Mouse (Mus musculus) liver, embryonic 16.5 days (tissue): Measurements from ENCODE around the gene Gm29666. TPM values are rescaled to one million over a fixed set of nuclear protein-coding genes. Genes with fewer than 3 reads are reported as not detected.

Experiments
- ATAC-seq: fragments of 200-750 bp; cut with Nextera tagmentation; 2 replicates; pipeline ENCODE4 v1.8.0; 2017; ENCODE audit warnings: low read depth, mild to moderate bottlenecking, moderate number of reproducible peaks, moderate library complexity
- H3K27ac ChIP-seq: fragments of 300-500 bp; sonication (generic); 2 replicates; pipeline ENCODE4 v1.5.1; 2014; ENCODE audit warnings: mild to moderate bottlenecking, low read length
- H3K27me3 ChIP-seq: fragments of 300-500 bp; sonication (generic); 2 replicates; pipeline ENCODE4 v1.6.1; 2014; ENCODE audit warnings: low read depth, low read length, mixed read lengths; ENCODE audit not compliant: control insufficient read depth, insufficient read depth
- H3K36me3 ChIP-seq: fragments of 300-500 bp; sonication (generic); 2 replicates; pipeline ENCODE4 v1.6.1; 2014; ENCODE audit warnings: mild to moderate bottlenecking; ENCODE audit not compliant: control insufficient read depth, insufficient read depth
- H3K4me1 ChIP-seq: fragments of 300-500 bp; sonication (generic); 2 replicates; pipeline ENCODE4 v1.6.1; 2014; ENCODE audit warnings: low read depth, low read length, mixed read lengths; ENCODE audit not compliant: control insufficient read depth
- H3K4me2 ChIP-seq: fragments of 300-500 bp; sonication (generic); 2 replicates; pipeline ENCODE4 v1.6.1; 2014; ENCODE audit warnings: low read depth, low read length, mixed read lengths
- H3K4me3 ChIP-seq: fragments of 300-500 bp; sonication (generic); 2 replicates; pipeline ENCODE4 v1.5.1; 2014; ENCODE audit warnings: low read depth, mild to moderate bottlenecking, low read length
- H3K9ac ChIP-seq: fragments of 300-500 bp; sonication (generic); 2 replicates; pipeline ENCODE4 v1.6.1; 2014; ENCODE audit warnings: low read depth, low read length
- H3K9me3 ChIP-seq: fragments of 300-500 bp; sonication (generic); replicated peaks from 2 replicates; pipeline ENCODE4 v1.6.1; 2016; ENCODE audit warnings: low read length; ENCODE audit not compliant: control insufficient read depth
- WGBS: fragments of 180-500 bp; shearing (Covaris S2); extraction: QIAGEN DNeasy Blood & Tissue Kit; methylation state at CpG from one replicate; pipeline ENCODE4 v1.1.7; 2014; ENCODE audit not compliant: insufficient replicate concordance; 5-methylcytosine and 5-hydroxymethylcytosine counted together
- microRNA-seq: library from miRNA; unstranded; fragments of <30 nt; microRNA quantifications from one replicate; pipeline ENCODE4, GENCODE M21; 2016
- polyA plus RNA-seq: library from polyadenylated mRNA; unstranded; fragments of >200 nt; fragmentation: Nextera tagmentation; extraction: Ambion mirVana; gene quantifications from 2 replicates; pipeline ENCODE4 v1.2.1, GENCODE M21; 2015

Gene Gm29666
- polyA plus RNA-seq, 1 experiment from 2014 or later, result 0.38 TPM

GRCm38 (mm10) chr15:84891246-84891645 is 28.6 kb downstream of the Gm29666 start:
- no peak overlapping the region for H3K4me3 ChIP-seq
- H3K9ac ChIP-seq, result no peak overlapping the region
- no peaks in the 10 kb centered on the region for H3K9me3 ChIP-seq
- H3K36me3 ChIP-seq, result no peaks in the 10 kb centered on the region
- H3K4me2 ChIP-seq, result no peak overlapping the region
- no peaks in the 10 kb centered on the region for H3K27me3 ChIP-seq
- ATAC-seq, result no peak
- 51% methylated on average over 3 of the region's 3 CpGs for WGBS
- no peak overlapping the region for H3K27ac ChIP-seq
- no peaks in the 10 kb centered on the region for H3K4me1 ChIP-seq

- Histone ChIP-seq H3K9me3 (no peaks in the 10 kb centered on the region), H3K9ac (no peak overlapping the region), H3K27ac (no peak overlapping the region), H3K36me3 (no peaks in the 10 kb centered on the region), H3K4me2 (no peak overlapping the region), H3K27me3 (no peaks in the 10 kb centered on the region), H3K4me3 (no peak overlapping the region), H3K4me1 (no peaks in the 10 kb centered on the region)
- WGBS, result 64% methylated on average over 12 of the region's 12 CpGs
- no peak for ATAC-seq
Measured at GRCm38 (mm10) chr15:84888066-84888465, 31.8 kb downstream of the Gm29666 start.

GRCm38 (mm10) chr15:84877029-84877815 is 42.6 kb downstream of the Gm29666 start:
- Histone ChIP-seq H3K9me3 (no peaks in the 10 kb centered on the region), H3K36me3 (no peaks in the 10 kb centered on the region), H3K27ac (no peak overlapping the region), H3K4me1 (no peaks in the 10 kb centered on the region), H3K4me2 (no peak overlapping the region), H3K9ac (no peak overlapping the region), H3K27me3 (no peaks in the 10 kb centered on the region), H3K4me3 (no peak overlapping the region)
- no peak for ATAC-seq
- WGBS, result 58% methylated on average over 12 of the region's 12 CpGs

DNA sequence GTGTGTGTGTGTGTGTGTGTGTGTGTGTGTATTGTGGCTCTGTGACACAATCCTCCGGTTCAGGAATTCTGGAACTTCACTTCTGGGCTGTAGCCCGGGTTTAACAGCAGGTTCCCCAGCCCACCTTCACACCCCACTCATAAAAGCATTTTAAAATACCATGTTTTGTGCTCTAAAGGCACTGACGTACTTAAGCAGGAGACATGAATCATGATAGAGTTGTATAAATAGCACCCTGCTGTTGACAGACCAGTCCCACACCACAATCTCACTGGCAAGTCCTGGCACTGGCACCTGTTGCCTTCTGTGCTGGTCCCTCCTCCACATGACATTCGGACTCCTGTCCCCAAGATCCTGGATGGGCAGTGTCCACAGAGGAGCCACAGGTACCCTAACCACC is 46.0 kb downstream of the Gm29666 start:
- Histone ChIP-seq H3K9ac (no peak overlapping the region), H3K36me3 (no peaks in the 10 kb centered on the region), H3K4me1 (no peaks in the 10 kb centered on the region), H3K4me2 (no peak overlapping the region), H3K9me3 (no peaks in the 10 kb centered on the region), H3K27me3 (no peaks in the 10 kb centered on the region), H3K4me3 (no peak overlapping the region), H3K27ac (no peak overlapping the region)
- ATAC-seq, result no peak
- WGBS, result 58% methylated on average over 4 of the region's 4 CpGs

- no peak for ATAC-seq
- H3K9ac ChIP-seq, result no peak overlapping the region
- no peak overlapping the region for H3K4me2 ChIP-seq
- H3K27me3 ChIP-seq, result no peaks in the 10 kb centered on the region
- H3K4me1 ChIP-seq, result no peaks in the 10 kb centered on the region
- no peaks in the 10 kb centered on the region for H3K36me3 ChIP-seq
- H3K9me3 ChIP-seq, result no peaks in the 10 kb centered on the region
- H3K4me3 ChIP-seq, result no peak overlapping the region
- H3K27ac ChIP-seq, result no peak overlapping the region
- 68% methylated on average over 11 of the region's 11 CpGs for WGBS
Measured at GRCm38 (mm10) chr15:84873079-84873478, 46.8 kb downstream of the Gm29666 start.

DNA sequence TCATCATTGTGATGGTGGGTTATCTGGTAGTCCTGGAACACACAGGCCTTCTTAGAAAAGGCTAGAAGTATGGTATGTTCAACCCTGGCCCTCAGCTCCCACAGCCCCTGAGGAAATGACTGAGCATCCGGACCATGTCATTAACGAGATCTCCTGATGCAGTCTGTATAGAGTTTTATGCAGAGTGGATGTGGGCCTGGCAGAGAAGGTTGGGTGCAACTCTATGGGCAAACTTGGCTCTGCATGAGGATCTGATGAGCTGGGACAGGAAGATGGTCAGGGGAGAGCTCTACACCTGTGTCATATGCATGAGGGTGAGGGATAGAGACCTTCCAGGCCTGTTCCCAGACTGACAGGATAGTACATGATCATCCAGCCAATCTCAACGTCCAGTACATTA is 48.0 kb downstream of the Gm29666 start:
- no peaks in the 10 kb centered on the region for H3K9me3 ChIP-seq
- WGBS, result 53% methylated on average over 3 of the region's 3 CpGs
- no peaks in the 10 kb centered on the region for H3K27me3 ChIP-seq
- no peak overlapping the region for H3K27ac ChIP-seq
- no peak overlapping the region for H3K4me2 ChIP-seq
- no peak for ATAC-seq
- no peaks in the 10 kb centered on the region for H3K4me1 ChIP-seq
- H3K9ac ChIP-seq, result no peak overlapping the region
- no peaks in the 10 kb centered on the region for H3K36me3 ChIP-seq
- H3K4me3 ChIP-seq, result no peak overlapping the region

GRCm38 (mm10) chr15:84861911-84862310 is 57.9 kb downstream of the Gm29666 start:
- H3K27me3 ChIP-seq, result peaks cover 12% of the 10 kb centered on the region
- WGBS, result 72% methylated on average over 8 of the region's 8 CpGs
- H3K9me3 ChIP-seq, result no peaks in the 10 kb centered on the region
- ATAC-seq, result no peak
- no peak overlapping the region for H3K27ac ChIP-seq
- no peaks in the 10 kb centered on the region for H3K36me3 ChIP-seq
- no peak overlapping the region for H3K4me2 ChIP-seq
- H3K9ac ChIP-seq, result no peak overlapping the region
- H3K4me3 ChIP-seq, result no peak overlapping the region
- H3K4me1 ChIP-seq, result no peaks in the 10 kb centered on the region

Small RNAs within 50 kb of the gene (microRNA-seq; reads per million reads assigned to microRNA genes)
- gene Mir1249, result 5.9 reads per million, percentile 20 among the genes with 10 or more reads in this experiment

Other genes with a start within 250 kb of the Gm29666 start
- gene Arhgap8, start 200.0 kb downstream of the Gm29666 start, polyA plus RNA-seq, result 0.33 and 0.63 TPM in 2 replicates
- gene Phf21b, start 64.0 kb downstream of the Gm29666 start, polyA plus RNA-seq, result not detected in 2 replicates
- 22.6 and 24.4 TPM in 2 replicates for gene Nup50, start 3.4 kb upstream of the Gm29666 start, polyA plus RNA-seq
- 1.5 and 1.8 TPM in 2 replicates for gene 5031439G07Rik, start 68.5 kb upstream of the Gm29666 start, polyA plus RNA-seq
- gene Upk3a, start 97.1 kb upstream of the Gm29666 start, polyA plus RNA-seq, result 0.08 TPM in 1 of 2 replicates, not detected in the other
- gene Fam118a, start 108.9 kb upstream of the Gm29666 start, polyA plus RNA-seq, result 5.4 and 6.9 TPM in 2 replicates
- 0.21 and 0.35 TPM in 2 replicates for gene Smc1b, start 211.9 kb upstream of the Gm29666 start, polyA plus RNA-seq
- gene Ribc2, start 212.0 kb upstream of the Gm29666 start, polyA plus RNA-seq, result not detected in 2 replicates